25 mouse cellular contexts compared by ENCODE assay signal in the genomic region with DNA sequence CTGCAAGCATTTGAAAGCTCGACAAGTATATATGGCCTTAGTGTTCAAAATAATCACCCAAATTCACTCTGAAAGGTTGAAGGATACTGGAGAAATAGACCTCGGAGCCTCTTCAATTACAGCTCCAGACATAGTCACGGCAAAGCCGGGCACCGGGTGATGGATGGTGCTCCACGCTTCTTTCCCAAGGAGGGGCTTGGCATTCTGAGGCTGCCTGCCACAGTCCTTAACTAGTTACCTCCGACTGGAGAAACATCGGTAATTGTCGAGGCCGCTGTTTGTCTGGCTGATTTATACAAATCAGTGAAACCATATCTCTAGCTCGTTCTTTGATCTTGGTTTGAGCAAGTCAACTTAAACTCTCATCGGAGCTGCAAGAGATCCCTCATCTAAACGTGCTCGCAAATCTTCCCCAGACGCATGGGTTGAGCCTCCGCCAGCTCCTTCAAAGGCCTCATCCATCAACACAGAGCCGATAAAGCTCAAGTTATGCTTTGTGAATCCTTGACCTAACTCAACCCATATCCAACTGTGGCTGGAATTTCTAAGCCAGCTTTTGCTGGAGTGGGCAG.
A peak's percentile ranks its signal among the peaks of the same experiment; 100 is the strongest.
DNase-seq lines count a peak whose midpoint lies in the region; ATAC-seq and TF ChIP-seq lines count a peak whose summit lies in the region.
"Had no signal": no experiment of that assay in that cellular context is flagged by ENCODE, and none has a peak within 500 bp of the region (broad histone marks: within the 10 kb centered on the region; RNA-seq: fewer than 3 reads in every experiment).

No protein-coding gene starts in this region.

- peak; percentile 2 for DNase-seq in kidney, postnatal 0 days (ENCODE audit: low spot score)
- DNase-seq in kidney, adult 2 months = no peak
- peak; percentile 76 for DNase-seq in adrenal gland, adult 8-10 months
- peak; percentile 78 for DNase-seq in adrenal gland, postnatal 14 days
- peak; percentile 2 for DNase-seq in embryonic facial prominence, embryonic 10.5 days (ENCODE audit: low spot score)
- DNase-seq in left cerebral cortex, adult 2 months (ENCODE audit: extremely low spot score in 1 of 2, low spot score in 2 of 2) = no peak
- DNase-seq: cerebellum, adult 18-20 months; cerebellum, adult 9-11 months; cerebellum, postnatal 25 days; embryo, embryonic 11 days; gastrocnemius, postnatal 10 days; gastrocnemius, postnatal 36 days; heart, postnatal 36 days; kidney, adult 18-20 months had no signal

- no peak for TF ChIP-seq POLR2A in kidney, adult 2 months (IDR thresholded peaks at IDR 0.05; ENCODE audit: low read depth, low read length)

- H3K9me3 ChIP-seq in kidney, postnatal 0 days (replicated peaks; ENCODE audit: low read length) = no peaks in the 10 kb centered on the region
- peaks cover 23% of the 10 kb centered on the region; the same call in 1 of the 2 replicates for H3K9me3 ChIP-seq in embryonic facial prominence, embryonic 10.5 days
- H3K9me3 ChIP-seq in hindbrain, embryonic 12.5 days (replicated peaks) = peaks cover 12% of the 10 kb centered on the region; the same call in 1 of the 2 replicates

- 57% methylated on average over 17 of the region's 17 CpGs for WGBS in kidney, postnatal 0 days
- 67% methylated on average over 17 of the region's 17 CpGs for WGBS in kidney, adult 2 months
- 94% methylated on average over 17 of the region's 17 CpGs for WGBS in embryonic facial prominence, embryonic 10.5 days
- WGBS in hindbrain, embryonic 12.5 days = 91% methylated on average over 17 of the region's 17 CpGs

- no peak overlapping the region for H3K4me2 ChIP-seq in kidney, postnatal 0 days (ENCODE audit: low read length)
- no peak overlapping the region for H3K4me2 ChIP-seq in hindbrain, embryonic 12.5 days (replicated peaks)
- H3K4me2 ChIP-seq: forebrain, embryonic 13.5 days; heart, embryonic 11.5 days; hindbrain, embryonic 14.5 days had no signal

- TF ChIP-seq CTCF in kidney, postnatal 0 days (IDR thresholded peaks at IDR 0.05; ENCODE audit: low read depth) = no peak
- TF ChIP-seq CTCF in kidney, adult 2 months (conservative IDR thresholded peaks at IDR 0.05; ENCODE audit: insufficient read depth, insufficient read length, low read depth, low read length) = no peak
- no peak for TF ChIP-seq CTCF in left cerebral cortex, adult 2 months (IDR thresholded peaks at IDR 0.05)

- no peaks in the 10 kb centered on the region for H3K36me3 ChIP-seq in kidney, postnatal 0 days (ENCODE audit: insufficient read depth, low read length)
- H3K36me3 ChIP-seq in kidney, adult 2 months (ENCODE audit: control insufficient read depth, insufficient read depth, low read length) = no peaks in the 10 kb centered on the region
- H3K36me3 ChIP-seq in embryonic facial prominence, embryonic 10.5 days (replicated peaks) = no peaks in the 10 kb centered on the region
- no peaks in the 10 kb centered on the region for H3K36me3 ChIP-seq in hindbrain, embryonic 12.5 days
- H3K36me3 ChIP-seq: forebrain, embryonic 10.5 days; hindbrain, embryonic 10.5 days had no signal

- no peak for ATAC-seq in kidney, postnatal 0 days (replicated peaks; ENCODE audit: low FRiP score, low read depth)
- no peak for ATAC-seq in hindbrain, embryonic 12.5 days (ENCODE audit: low FRiP score)
- ATAC-seq: CD4-positive, CD25-positive, alpha-beta regulatory T cell, adult 4 months; forebrain, embryonic 13.5 days; forebrain, embryonic 16.5 days; hindbrain, postnatal 0 days; inflammation-experienced regulatory T-cells, adult 6 months; intestine, embryonic 16.5 days had no signal

- no peaks in the 10 kb centered on the region for H3K27me3 ChIP-seq in kidney, postnatal 0 days (ENCODE audit: insufficient read depth, low read length)
- no peaks in the 10 kb centered on the region for H3K27me3 ChIP-seq in kidney, adult 2 months (replicated peaks; ENCODE audit: control insufficient read depth, insufficient read depth, low read length)
- H3K27me3 ChIP-seq in embryonic facial prominence, embryonic 10.5 days (replicated peaks; ENCODE audit: low read depth, poor library complexity, severe bottlenecking) = no peaks in the 10 kb centered on the region
- no peaks in the 10 kb centered on the region for H3K27me3 ChIP-seq in hindbrain, embryonic 12.5 days
- H3K27me3 ChIP-seq: forebrain, embryonic 13.5 days had no signal

- no peaks in the 10 kb centered on the region for H3K4me1 ChIP-seq in kidney, postnatal 0 days (replicated peaks; ENCODE audit: insufficient read depth, low read length)
- H3K4me1 ChIP-seq in kidney, adult 2 months (ENCODE audit: control insufficient read depth, insufficient read depth, low read length) = no peaks in the 10 kb centered on the region
- H3K4me1 ChIP-seq in embryonic facial prominence, embryonic 10.5 days = no peaks in the 10 kb centered on the region
- H3K4me1 ChIP-seq in hindbrain, embryonic 12.5 days = no peaks in the 10 kb centered on the region
- H3K4me1 ChIP-seq: forebrain, embryonic 10.5 days; forebrain, embryonic 13.5 days; hindbrain, embryonic 10.5 days had no signal

- H3K9ac ChIP-seq in kidney, postnatal 0 days (ENCODE audit: low read depth, low read length) = no peak overlapping the region
- H3K9ac ChIP-seq in hindbrain, embryonic 12.5 days = no peak overlapping the region
- H3K9ac ChIP-seq: forebrain, embryonic 13.5 days; hindbrain, embryonic 14.5 days had no signal

- intact Hi-C loops in left cerebral cortex, adult 2 months (cut with DNase I) = no loop called here

- H3K4me3 ChIP-seq in kidney, postnatal 0 days (replicated peaks; ENCODE audit: low read depth, low read length) = no peak overlapping the region
- no peak overlapping the region for H3K4me3 ChIP-seq in kidney, adult 2 months (ENCODE audit: insufficient read depth, low read depth, low read length)
- no peak overlapping the region for H3K4me3 ChIP-seq in embryonic facial prominence, embryonic 10.5 days
- no peak overlapping the region for H3K4me3 ChIP-seq in hindbrain, embryonic 12.5 days
- H3K4me3 ChIP-seq in left cerebral cortex, adult 2 months = no peak overlapping the region
- H3K4me3 ChIP-seq: forebrain, embryonic 10.5 days; forebrain, embryonic 13.5 days; hindbrain, embryonic 10.5 days had no signal

- no peak overlapping the region for H3K27ac ChIP-seq in kidney, postnatal 0 days
- H3K27ac ChIP-seq in kidney, adult 2 months (ENCODE audit: insufficient read depth, low read depth, low read length) = no peak overlapping the region
- H3K27ac ChIP-seq in embryonic facial prominence, embryonic 10.5 days (replicated peaks) = no peak overlapping the region
- no peak overlapping the region for H3K27ac ChIP-seq in hindbrain, embryonic 12.5 days
- H3K27ac ChIP-seq in left cerebral cortex, adult 2 months = no peak overlapping the region
- H3K27ac ChIP-seq: forebrain, embryonic 10.5 days; forebrain, embryonic 13.5 days; hindbrain, embryonic 10.5 days; hindbrain, embryonic 14.5 days; hindbrain, postnatal 0 days had no signal

Comparison
In these comparisons a context has a peak if more than half of its experiments do, and no peak if none do; other contexts are left out.
1. DNase-seq: peak in kidney, postnatal 0 days (single experiment), adrenal gland, adult 8-10 months (single experiment), adrenal gland, postnatal 14 days (single experiment) and embryonic facial prominence, embryonic 10.5 days (single experiment); none in kidney, adult 2 months (single experiment) and left cerebral cortex, adult 2 months (0 of 2).